Mouse (Mus musculus): ENCODE measurements around the gene Mllt6.

Mllt6 gene

GRCm38 (mm10) chr11:97666794-97667193, 3.6 kb downstream of the Mllt6 start:
- no peak for DNase-seq (ENCODE audit: extremely low spot score)

DNA sequence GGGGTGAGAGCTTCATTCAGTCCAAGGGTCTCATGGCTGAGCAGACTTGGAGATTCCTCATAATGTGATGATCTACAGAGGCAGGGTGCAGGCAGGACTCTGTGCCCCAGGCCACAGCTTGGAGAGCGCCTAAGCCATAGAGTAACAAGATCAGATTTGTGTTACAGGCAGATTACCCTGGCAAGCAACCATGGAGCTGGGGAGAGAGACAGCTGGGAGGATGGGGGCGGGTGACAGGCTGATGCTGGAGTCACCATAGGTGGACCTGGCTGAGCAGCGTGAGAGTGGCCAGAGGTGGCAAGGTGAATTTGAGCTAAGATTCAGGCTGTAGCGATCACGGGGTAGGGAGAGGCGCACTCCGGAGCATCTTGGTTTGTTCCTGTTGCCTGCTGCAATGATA, 4.9 kb downstream of the Mllt6 start:
- DNase-seq (ENCODE audit: extremely low spot score): no peak

DNA sequence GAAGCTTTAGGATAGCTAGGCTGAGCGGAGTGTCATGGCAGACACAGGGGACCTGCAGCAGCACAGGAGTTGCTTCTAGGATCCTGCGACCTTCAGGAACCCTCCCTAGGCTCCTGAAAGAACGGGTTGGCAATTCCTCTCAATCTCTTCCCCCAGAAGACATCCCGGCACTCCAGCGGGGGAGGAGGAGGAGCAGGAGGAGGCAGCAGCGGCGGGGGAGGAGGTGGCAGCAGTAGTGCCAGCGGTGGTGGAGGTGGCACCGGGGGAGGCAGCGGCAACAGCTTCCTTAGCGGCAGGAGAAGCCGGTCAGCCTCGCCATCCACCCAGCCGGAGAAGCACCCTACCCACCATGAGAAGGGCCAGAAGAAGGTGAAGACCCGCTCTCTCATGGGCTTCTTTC, 6.1 kb downstream of the Mllt6 start:
- no peak for DNase-seq (ENCODE audit: extremely low spot score)

GRCm38 (mm10) chr11:97669829-97670228, 6.6 kb downstream of the Mllt6 start:
- no peak for DNase-seq (ENCODE audit: extremely low spot score)

GRCm38 (mm10) chr11:97670234-97671176, 7.3 kb downstream of the Mllt6 start:
- DNase-seq (ENCODE audit: extremely low spot score): no peak

- DNase-seq (ENCODE audit: extremely low spot score): no peak
These were observed 7.9 kb downstream of the Mllt6 start for GRCm38 (mm10) chr11:97671177-97671527.

- no peak for DNase-seq (ENCODE audit: extremely low spot score)
These were observed 9.9 kb downstream of the Mllt6 start for GRCm38 (mm10) chr11:97673148-97673547.

DNA sequence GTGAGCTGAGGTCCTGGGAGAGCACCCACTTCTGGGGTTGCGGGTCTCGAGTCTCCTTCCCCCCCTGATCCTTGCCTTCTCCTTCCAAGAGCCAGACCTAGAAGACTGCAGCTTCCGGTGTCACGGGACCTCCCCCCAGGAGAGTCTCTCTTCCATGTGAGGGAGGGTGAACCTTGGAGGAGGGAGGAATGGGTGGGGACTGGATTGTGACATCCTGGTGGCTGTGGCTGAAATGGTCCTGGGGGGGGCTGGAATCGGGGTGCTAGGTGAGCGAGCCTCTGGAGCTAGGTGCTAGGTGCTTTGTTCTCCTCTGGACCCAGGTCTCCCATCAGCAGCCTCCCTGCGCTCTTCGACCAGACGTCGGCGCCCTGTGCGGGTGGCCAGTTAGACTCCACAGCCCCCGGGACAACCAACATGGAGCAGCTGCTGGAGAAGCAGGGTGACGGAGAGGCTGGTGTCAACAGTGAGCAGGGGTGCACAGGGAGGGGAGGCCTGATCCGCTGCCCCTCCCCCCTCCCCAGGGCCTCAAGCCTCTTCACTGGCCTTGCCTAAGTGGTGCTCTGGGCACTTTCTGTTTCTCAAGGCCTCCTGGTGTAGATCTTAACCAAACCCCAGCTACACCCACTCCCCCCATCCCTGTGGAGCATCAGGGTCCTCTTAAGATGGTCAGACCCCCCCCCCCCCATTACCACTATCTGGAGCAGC, 13.0 kb downstream of the Mllt6 start:
- DNase-seq (ENCODE audit: extremely low spot score): no peak

GRCm38 (mm10) chr11:97677381-97677780, 14.2 kb downstream of the Mllt6 start:
- no peak for DNase-seq (ENCODE audit: extremely low spot score)

- DNase-seq (ENCODE audit: extremely low spot score): no peak
These were observed 14.6 kb downstream of the Mllt6 start for GRCm38 (mm10) chr11:97677842-97678241.

DNA sequence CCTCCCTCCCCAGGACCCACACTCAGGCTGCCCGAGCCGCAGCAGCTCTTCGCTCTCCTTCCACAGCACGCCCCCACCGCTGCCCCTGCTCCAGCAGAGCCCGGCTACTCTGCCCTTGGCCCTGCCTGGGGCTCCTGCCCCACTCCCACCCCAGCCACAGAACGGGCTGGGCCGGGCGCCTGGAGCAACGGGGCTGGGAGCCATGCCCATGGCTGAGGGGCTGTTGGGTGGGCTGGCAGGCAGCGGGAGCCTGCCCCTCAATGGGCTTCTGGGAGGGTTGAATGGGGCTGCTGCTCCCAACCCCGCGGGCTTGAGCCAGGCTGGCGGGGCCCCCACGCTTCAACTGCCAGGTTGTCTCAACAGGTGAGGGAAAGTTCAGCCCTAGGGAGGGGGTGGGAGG, 15.1 kb downstream of the Mllt6 start:
- no peak for DNase-seq (ENCODE audit: extremely low spot score)

- no peak for DNase-seq (ENCODE audit: extremely low spot score)
These were observed 17.2 kb downstream of the Mllt6 start for GRCm38 (mm10) chr11:97680430-97680829.

DNA sequence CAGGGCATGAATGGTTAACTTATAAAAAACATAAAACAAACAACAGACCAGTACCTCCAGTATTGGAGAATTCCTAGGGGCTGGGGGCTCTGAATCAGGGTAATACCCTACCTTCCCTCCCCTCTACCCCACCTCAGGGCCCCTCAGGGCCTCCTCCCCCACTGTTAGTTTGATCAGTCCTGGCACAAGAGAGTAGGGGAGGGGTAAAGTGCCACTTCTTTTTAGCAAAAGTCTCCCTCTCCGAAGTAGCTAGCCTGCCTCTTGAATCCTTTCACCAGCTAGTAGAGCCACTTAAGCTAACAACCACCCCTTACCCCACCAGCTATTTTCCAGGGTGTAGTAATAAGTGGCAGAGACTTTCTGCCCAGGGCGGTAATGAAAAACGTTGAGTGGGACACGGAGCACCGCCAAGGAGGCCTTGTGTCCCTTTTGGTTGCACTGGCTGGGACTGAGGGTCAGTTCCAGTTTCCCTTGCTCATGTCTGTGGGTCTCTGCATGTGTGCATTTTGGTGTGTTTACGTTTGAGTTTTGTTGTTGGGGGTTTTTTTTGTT, 19.4 kb downstream of the Mllt6 start:
- no peak for DNase-seq (ENCODE audit: extremely low spot score)

DNA sequence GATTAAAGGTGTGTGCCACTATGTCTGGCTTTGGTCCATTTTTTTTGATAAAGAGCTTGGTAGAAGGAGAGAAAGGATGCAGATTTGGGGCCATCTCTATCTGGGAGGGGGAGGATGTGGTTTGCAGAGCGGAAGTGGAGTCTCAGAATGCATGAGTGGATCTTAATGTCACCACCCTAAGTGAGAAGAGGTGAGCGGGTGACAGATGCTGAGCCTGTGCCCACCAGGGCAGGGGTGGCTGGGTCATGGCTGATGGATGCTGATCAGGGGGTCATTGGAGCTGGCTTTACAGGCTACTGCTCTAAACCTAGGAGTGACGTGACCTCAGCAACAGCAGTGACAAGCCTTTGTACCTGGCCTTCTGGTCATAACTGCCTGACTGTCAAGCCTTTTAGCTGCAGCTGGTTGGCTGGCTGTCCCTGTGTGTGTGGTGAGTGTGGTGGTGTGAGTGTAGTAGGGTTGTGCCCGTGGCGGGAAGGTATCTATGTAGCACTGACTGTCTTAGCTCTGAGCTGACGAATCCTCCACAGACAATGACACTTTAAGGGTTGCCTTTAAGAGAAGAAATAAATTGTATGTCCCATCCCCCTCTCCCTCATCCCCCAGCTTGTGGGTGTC, 21.0 kb downstream of the Mllt6 start:
- no peak for DNase-seq (ENCODE audit: extremely low spot score)

DNA sequence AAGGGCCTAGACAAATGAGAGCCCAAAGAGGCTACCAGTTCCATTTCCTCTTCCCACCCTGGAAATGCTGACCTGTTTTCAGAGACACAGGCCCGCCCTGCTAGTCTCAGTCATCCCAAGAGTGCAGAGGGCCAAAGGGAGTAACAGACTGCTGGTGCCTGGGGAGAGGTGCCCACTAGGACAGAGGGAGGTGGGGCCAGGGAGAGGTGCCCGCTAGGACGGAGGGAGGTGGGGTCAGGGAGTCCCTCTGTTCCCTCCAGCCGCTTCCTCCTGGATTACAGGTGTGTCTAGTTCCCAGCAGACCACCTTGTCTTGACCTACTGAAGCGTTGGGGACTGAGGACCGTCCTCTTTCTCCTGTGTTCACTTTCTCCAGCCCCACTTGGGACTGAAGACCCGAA, 21.6 kb downstream of the Mllt6 start:
- DNase-seq (ENCODE audit: extremely low spot score): no peak

- DNase-seq (ENCODE audit: extremely low spot score): peak; percentile 89
These were observed 22.6 kb downstream of the Mllt6 start, which contains the start of gene Cisd3 for GRCm38 (mm10) chr11:97685613-97686321. TSS of gene Cisd3 (plus strand) at chr11:97685826.

- no peak for DNase-seq (ENCODE audit: extremely low spot score)
These were observed 23.2 kb downstream of the Mllt6 start for GRCm38 (mm10) chr11:97686322-97686908.

- no peak for DNase-seq (ENCODE audit: extremely low spot score)
These were observed 23.8 kb downstream of the Mllt6 start for GRCm38 (mm10) chr11:97687061-97687460.

- DNase-seq (ENCODE audit: extremely low spot score): peak; percentile 77
These were observed 26.6 kb downstream of the Mllt6 start for GRCm38 (mm10) chr11:97689861-97690260.

- DNase-seq (ENCODE audit: extremely low spot score): no peak
These were observed 31.2 kb downstream of the Mllt6 start for GRCm38 (mm10) chr11:97694435-97694834.
